Mouse (Mus musculus): ENCODE data around the gene Trmt61a. TPM values are rescaled to one million over a fixed set of nuclear protein-coding genes. Genes with fewer than 3 reads are reported as not detected.
A peak's percentile ranks its signal among the peaks of the same experiment; 100 is the strongest.

Trmt61a gene
- total RNA-seq, 4 experiments from 2014 or later, result 2.1 to 2.7 (median 2.5) TPM

GRCm38 (mm10) chr12:111672581-111672980, 5.3 kb upstream of the Trmt61a start:
- DNase-seq (ENCODE audit: low spot score in 2 of 2), result no peak

GRCm38 (mm10) chr12:111674850-111675486, 2.9 kb upstream of the Trmt61a start:
- DNase-seq (ENCODE audit: low spot score in 2 of 2), result no peak

- DNase-seq (ENCODE audit: low spot score in 2 of 2), result no peak
Observed at GRCm38 (mm10) chr12:111675797-111676580, 1.9 kb upstream of the Trmt61a start.

GRCm38 (mm10) chr12:111677421-111677820, 484 bp upstream of the Trmt61a start:
- no peak for DNase-seq (ENCODE audit: low spot score in 2 of 2)

GRCm38 (mm10) chr12:111678670-111678933, 697 bp downstream of the Trmt61a start:
- DNase-seq (ENCODE audit: low spot score in 2 of 2), result no peak

- DNase-seq (ENCODE audit: low spot score in 2 of 2), result no peak
Observed at GRCm38 (mm10) chr12:111678997-111679396, 1.1 kb downstream of the Trmt61a start.

- no peak for DNase-seq (ENCODE audit: low spot score in 2 of 2)
Observed at GRCm38 (mm10) chr12:111680661-111681060, 2.8 kb downstream of the Trmt61a start.

GRCm38 (mm10) chr12:111681305-111681704, 3.4 kb downstream of the Trmt61a start:
- no peak for DNase-seq (ENCODE audit: low spot score in 2 of 2)

- no peak for DNase-seq (ENCODE audit: low spot score in 2 of 2)
Observed at GRCm38 (mm10) chr12:111682003-111682402, 4.1 kb downstream of the Trmt61a start.

- DNase-seq (ENCODE audit: low spot score in 2 of 2), result no peak
Observed at GRCm38 (mm10) chr12:111682806-111683205, 4.9 kb downstream of the Trmt61a start.

- no peak for DNase-seq (ENCODE audit: low spot score in 2 of 2)
Observed at GRCm38 (mm10) chr12:111686390-111686789, 8.5 kb downstream of the Trmt61a start.

GRCm38 (mm10) chr12:111687350-111688068, 9.6 kb downstream of the Trmt61a start:
- DNase-seq (ENCODE audit: low spot score in 2 of 2), result peak; percentile 66 to 76

GRCm38 (mm10) chr12:111688069-111688428, 10.1 kb downstream of the Trmt61a start:
- DNase-seq (ENCODE audit: low spot score in 2 of 2), result no peak

- DNase-seq (ENCODE audit: low spot score in 2 of 2), result no peak
Observed at GRCm38 (mm10) chr12:111689426-111689825, 11.5 kb downstream of the Trmt61a start.

GRCm38 (mm10) chr12:111691346-111691872, 13.5 kb downstream of the Trmt61a start:
- no peak for DNase-seq (ENCODE audit: low spot score in 2 of 2)

GRCm38 (mm10) chr12:111692899-111693298, 15.0 kb downstream of the Trmt61a start:
- DNase-seq (ENCODE audit: low spot score in 2 of 2), result no peak

GRCm38 (mm10) chr12:111693341-111694270, 15.7 kb downstream of the Trmt61a start:
- DNase-seq (ENCODE audit: low spot score in 2 of 2), result no peak

GRCm38 (mm10) chr12:111694271-111694781, 16.4 kb downstream of the Trmt61a start:
- no peak for DNase-seq (ENCODE audit: low spot score in 2 of 2)

- DNase-seq (ENCODE audit: low spot score in 2 of 2), result no peak
Observed at GRCm38 (mm10) chr12:111694880-111695804, 17.2 kb downstream of the Trmt61a start.

GRCm38 (mm10) chr12:111696239-111696638, 18.3 kb downstream of the Trmt61a start:
- peak in 1 of 2 experiments; percentile 50 for DNase-seq (ENCODE audit: low spot score in 2 of 2)

Data from gastrocnemius, adult 8-10 months (tissue).